Mouse (Mus musculus) embryonic fibroblast, embryonic 13.5 days (primary cell): Measurements from ENCODE around the gene Mrpl10. TPM values are rescaled to one million over a fixed set of nuclear protein-coding genes. Genes with fewer than 3 reads are reported as not detected.

Experiments used
- H3K27ac ChIP-seq: 2 replicates; pipeline ENCODE4 v1.5.1; 2012; ENCODE audit warnings: low read length, control low read depth, inconsistent platforms; ENCODE audit not compliant: insufficient read depth
- H3K4me1 ChIP-seq: 2 replicates; pipeline ENCODE4 v1.6.1; 2011; ENCODE audit warnings: low read length; ENCODE audit not compliant: control insufficient read depth, insufficient read depth
- H3K4me3 ChIP-seq: 2 replicates; pipeline ENCODE4 v1.5.1; 2011; ENCODE audit warnings: mild to moderate bottlenecking, control low read depth, low read length; ENCODE audit not compliant: insufficient read depth
- CTCF ChIP-seq: IDR thresholded peaks from 2 replicates; pipeline ENCODE4 v1.5.1; 2011; ENCODE audit warnings: mild to moderate bottlenecking, control low read depth, low read length, moderate library complexity, borderline replicate concordance; ENCODE audit not compliant: insufficient read depth
- POLR2A ChIP-seq: IDR thresholded peaks from 2 replicates; pipeline ENCODE4 v1.6.1; 2011; ENCODE audit warnings: low read depth, mild to moderate bottlenecking, control low read depth, low read length, moderate library complexity
- polyA plus RNA-seq: library from polyadenylated mRNA; stranded (reverse); fragments of >200 nt; gene quantifications from 2 replicates; pipeline ENCODE4 v1.2.4, GENCODE M21; 2011; ENCODE audit warnings: low read depth; ENCODE audit not compliant: missing spikeins, insufficient read length

Gene Mrpl10
- polyA plus RNA-seq, 1 experiment, result 62.8 TPM

DNA sequence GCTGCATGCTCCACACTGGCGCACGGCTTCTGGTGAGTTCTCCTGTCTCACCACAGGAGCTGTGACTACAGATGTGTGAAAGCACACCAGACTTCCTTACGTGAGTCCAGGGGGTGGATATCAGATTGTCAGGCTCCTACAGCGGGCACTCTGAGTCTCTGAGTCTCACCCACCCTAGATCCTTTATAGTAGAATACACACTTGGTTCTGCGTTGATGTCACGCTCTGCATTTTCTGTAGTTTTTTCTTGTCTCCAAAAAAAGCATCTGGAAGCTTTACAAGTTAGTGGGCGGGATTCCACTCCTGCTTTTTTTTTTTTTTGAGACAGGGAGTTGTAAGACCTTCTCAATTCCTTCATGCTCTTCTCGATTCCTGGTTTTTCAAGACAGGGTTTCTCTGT lies 3.5 kb downstream of the Mrpl10 start:
- no peak for TF ChIP-seq POLR2A
- TF ChIP-seq CTCF, result no peak
- H3K27ac ChIP-seq, result no peak overlapping the region
- no peak overlapping the region for H3K4me3 ChIP-seq
- no peaks in the 10 kb centered on the region; the same call in 1 of the 2 replicates for H3K4me1 ChIP-seq

DNA sequence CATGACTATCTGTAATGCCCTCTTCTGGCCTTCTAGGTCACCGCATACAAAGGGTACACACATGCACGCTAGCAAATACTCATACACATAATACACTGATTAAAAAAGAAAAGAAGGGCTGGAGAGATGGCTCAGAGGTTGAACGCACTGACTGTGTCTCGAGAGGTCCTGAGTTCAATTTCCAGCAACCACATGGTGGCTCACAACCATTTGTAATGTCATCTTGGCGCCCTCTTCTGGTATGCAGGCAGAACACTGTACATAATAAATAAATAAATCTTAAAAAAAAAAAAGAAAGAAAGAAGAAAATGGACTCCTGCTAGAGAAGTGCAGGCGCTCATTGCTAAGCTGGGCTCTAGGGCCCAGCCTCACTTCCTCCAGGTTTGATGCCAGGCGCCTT lies 4.5 kb downstream of the Mrpl10 start:
- H3K4me3 ChIP-seq, result no peak overlapping the region
- TF ChIP-seq CTCF (no peak), POLR2A (no peak)
- H3K4me1 ChIP-seq, result no peaks in the 10 kb centered on the region; the same call in 1 of the 2 replicates
- no peak overlapping the region for H3K27ac ChIP-seq

DNA sequence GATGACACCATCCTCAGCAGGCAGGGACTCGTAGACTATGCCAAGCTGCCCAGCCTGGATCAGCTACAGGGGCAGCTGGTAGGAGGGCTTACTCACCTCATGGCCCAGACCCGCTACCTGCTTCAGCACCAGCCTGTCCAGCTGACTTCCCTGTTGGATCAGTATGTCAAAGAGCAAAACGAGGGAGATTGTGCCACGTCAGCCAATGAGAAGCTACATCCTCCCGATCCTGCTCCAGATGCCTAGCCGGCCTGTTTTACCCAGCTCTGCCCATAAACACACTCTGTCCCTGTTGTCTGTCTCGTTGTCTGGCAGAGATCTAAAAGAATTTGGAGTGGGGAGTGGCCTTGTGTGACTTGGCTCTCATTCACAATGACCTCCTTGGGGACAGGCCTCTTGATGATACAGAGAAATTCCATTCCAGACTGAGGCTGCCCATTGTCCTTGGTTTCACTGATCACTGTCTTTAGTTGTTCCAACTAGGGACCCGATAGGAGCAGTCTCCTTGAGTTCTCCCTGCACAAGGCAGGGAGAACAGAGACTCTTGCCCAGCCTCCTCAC lies 6.8 kb downstream of the Mrpl10 start:
- TF ChIP-seq CTCF (no peak), POLR2A (no peak)
- peaks cover 6% of the 10 kb centered on the region for H3K4me1 ChIP-seq
- no peak overlapping the region for H3K27ac ChIP-seq
- H3K4me3 ChIP-seq, result no peak overlapping the region

DNA sequence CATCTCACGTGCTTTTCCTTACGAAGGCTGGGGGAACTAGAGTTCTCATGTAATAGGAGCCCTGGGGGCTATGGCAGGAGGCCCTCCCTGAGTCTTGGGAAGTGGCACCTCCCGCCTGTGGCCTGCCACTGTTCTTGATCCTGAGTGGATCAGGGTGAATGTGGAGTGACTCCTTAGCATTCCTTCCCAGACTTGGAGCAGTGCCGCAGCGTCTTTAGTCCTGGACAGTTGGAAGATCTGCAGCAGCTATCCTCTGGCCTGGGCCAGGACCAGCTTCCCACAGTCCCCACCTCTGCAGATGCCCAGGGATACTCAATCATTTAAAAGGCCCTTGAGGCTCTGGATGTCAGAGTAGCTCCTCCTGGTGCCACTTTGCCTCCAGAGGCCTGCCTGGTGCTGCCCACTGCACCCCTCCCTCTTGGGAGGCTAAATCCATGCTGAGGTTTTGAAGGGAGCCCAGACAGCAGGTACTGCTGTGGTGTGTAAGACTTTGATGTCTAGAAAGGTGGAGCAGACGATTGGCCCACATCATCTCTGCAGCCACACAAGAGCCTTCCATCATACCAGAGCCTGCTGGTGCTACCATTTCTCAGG lies 8.2 kb downstream of the Mrpl10 start:
- no peak for TF ChIP-seq CTCF
- TF ChIP-seq POLR2A, result 0 out of 2 replicates have a peak, but pooled peaks have one; percentile 0
- Histone ChIP-seq H3K4me1 (peaks cover 6% of the 10 kb centered on the region), H3K4me3 (no peak overlapping the region), H3K27ac (no peak overlapping the region)

DNA sequence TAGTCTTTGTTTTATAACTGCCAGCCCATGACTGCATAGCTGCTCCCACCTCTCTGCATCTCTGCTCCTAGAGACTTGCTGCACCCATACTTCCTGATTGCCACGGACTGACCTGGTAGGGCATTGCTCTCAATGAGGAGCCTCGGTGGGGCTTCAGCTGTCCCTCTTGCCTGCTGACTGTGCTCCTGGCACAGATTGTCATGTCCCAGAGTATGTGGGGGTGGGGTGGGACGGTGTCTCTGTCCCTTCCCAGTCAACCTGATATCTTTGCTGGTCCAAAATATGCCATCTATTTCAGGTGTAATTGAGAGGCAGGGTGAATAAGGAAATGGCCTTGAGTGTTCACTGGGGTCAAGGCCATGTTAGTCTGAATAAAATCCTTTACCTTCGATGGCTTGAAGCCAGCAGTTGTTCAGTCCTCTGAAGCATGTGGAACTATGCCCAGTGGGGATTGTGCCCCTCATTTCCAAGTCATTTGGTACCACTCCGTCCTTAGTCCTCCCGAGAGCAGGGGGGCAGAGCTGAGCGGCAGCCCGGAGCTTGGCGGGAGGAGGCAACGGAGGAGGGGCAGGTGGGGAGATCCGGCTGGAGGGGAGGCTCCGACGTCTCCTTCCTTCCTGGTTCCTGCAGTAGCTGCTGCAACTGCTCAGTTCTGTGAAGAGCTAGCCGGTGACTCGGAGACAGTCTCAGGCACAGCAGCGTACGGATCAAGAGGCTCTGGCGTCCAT lies 9.0 kb downstream of the Mrpl10 start, which contains the start of gene Osbpl7:
Gene Osbpl7 (plus strand): TSS at position 413 of the 728 bp plus-strand sequence.
- TF ChIP-seq CTCF (peak; percentile 60; the same call in 1 of the 2 replicates), POLR2A (peak; percentile 96)
- no peak within 1 kb of the TSS for H3K27ac ChIP-seq
- H3K4me1 ChIP-seq, result peaks cover 6% of the 10 kb centered on the region
- peak within 1 kb of the TSS; percentile 74 for H3K4me3 ChIP-seq

DNA sequence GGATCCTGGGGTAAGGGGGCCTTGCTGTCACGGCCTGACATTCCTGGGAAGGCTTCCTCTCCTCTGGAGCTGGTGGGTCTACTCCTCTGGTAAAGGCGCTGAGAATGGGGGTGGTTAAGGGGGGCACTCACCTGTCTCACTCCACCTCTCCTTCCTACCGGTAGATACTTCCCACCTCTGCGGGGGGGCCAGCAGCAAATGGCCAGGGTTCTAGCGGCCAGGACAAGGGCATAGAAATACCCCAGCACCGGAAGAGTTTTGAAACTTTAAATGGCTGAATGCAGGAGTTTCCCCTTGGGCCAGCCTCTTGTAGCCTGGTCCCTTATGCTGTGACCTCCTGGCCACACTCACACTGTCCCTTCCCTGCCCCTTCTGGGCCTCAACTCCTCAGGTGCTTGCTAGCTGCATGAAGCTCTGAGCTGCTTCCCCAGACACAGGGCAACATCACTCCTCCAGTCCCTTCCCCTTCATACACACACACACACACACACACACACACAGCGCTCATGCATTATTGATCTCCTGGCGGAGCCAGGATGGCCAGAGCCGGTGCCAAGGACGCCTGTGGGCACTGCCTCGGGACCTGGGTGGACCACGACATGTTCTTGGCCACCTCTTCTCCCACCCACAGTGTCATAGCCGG lies 9.7 kb downstream of the Mrpl10 start:
- Histone ChIP-seq H3K27ac (no peak overlapping the region), H3K4me1 (peaks cover 6% of the 10 kb centered on the region), H3K4me3 (peak overlapping the region; percentile 74)
- no peak for TF ChIP-seq CTCF
- no peak for TF ChIP-seq POLR2A

DNA sequence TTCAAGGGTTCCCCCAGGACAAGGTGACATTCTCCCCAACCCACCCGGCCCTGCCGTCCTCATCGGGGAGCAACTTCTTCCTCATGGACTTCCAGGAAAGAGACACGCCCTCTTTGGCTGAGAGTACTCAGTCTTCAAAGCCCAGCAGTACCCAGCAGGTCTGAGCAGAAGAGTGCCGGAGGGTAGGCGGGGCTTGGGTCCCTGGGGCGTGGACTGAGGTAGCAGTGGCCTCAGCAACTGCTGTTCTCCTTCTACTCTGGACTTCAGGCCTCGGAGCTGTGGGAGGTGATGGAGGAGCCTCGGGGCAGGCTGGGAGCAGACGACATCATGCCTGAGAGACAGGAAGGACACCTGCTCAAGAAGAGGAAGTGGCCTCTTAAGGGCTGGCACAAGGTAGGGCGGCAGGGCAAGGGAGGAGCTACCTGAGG lies 10.9 kb downstream of the Mrpl10 start:
- TF ChIP-seq POLR2A (no peak), CTCF (no peak)
- H3K4me3 ChIP-seq, result peak overlapping the region; percentile 11

DNA sequence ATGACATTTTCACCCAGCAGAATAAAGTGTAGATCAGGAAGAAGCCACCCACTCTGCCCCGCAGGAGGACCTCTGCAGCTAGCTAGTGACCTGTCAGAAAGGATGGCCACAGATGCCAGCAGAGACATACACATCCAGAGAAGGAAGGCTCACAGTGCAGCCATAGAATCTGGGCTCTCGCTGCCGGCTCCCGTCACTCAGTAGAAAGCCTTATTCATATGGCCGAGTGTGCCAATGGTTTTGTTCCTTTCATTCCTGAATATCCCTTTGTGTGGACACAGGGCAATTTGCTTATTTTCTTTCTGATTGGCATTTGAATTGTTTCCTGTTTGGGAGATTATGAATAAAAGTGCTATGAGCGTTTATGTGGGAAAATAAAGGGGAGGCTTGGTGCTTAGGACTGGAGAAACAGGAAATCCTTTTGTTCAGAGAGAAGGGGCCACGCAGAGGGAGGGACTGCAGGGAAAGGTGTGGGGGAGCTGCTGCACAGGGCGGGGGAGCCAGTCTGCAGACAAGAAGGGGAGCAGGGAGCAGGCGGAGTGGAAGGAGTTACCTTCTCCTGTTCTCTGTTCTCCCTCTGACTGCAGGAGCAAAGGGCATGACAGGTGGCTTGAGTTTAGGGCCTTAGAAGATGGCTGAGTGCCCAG lies 22.0 kb downstream of the Mrpl10 start:
- Histone ChIP-seq H3K4me3 (no peak overlapping the region), H3K27ac (no peak overlapping the region), H3K4me1 (no peaks in the 10 kb centered on the region)
- TF ChIP-seq POLR2A, result no peak
- TF ChIP-seq CTCF, result no peak

More for the DNA sequence above, 10.9 kb downstream of the Mrpl10 start:
- Histone ChIP-seq H3K4me1 (peaks cover 6% of the 10 kb centered on the region), H3K27ac (no peak overlapping the region)

DNA sequence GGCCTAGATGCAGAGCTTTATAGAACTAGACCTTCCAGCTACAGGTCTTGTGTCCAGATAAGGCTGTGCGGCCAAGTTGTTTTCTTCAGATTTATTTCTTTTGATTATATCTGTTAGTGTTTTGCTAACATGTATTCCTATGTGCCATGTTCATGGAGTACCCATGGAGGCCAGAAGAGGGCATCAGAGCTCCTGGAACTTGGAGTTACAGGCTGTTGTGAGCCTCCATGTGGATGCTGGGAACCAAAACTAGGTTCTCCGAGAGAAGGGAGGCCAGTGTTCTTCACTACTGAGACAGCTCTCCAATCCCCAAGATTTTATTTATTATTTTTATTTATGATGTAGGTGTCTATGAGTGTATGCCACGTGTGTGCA lies 22.5 kb downstream of the Mrpl10 start:
- TF ChIP-seq CTCF (no peak), POLR2A (no peak)
- Histone ChIP-seq H3K27ac (no peak overlapping the region), H3K4me3 (no peak overlapping the region), H3K4me1 (no peaks in the 10 kb centered on the region)
